Mouse (Mus musculus): Measurements from ENCODE around the gene Smarcc2.

GRCm38 (mm10) chr10:128436376-128436775 is 22.7 kb upstream of the Smarcc2 start:
- TF ChIP-seq GATA1 (IDR thresholded peaks at IDR 0.05; ENCODE audit: borderline replicate concordance, low read length) (no peak), FLI1 (IDR thresholded peaks at IDR 0.05; ENCODE audit: low read length) (no peak)
